Mouse (Mus musculus) ES-E14 (cell line): ENCODE measurements around the gene Nog.

Source experiments
- CHD2 ChIP-seq: IDR thresholded peaks from 2 replicates; pipeline ENCODE4 v1.6.1; 2014; ENCODE audit warnings: mild to moderate bottlenecking, low read depth, low read length, inconsistent platforms
- HCFC1 ChIP-seq: IDR thresholded peaks from 2 replicates; pipeline ENCODE4 v1.6.1; 2012; ENCODE audit warnings: low read length, inconsistent platforms, borderline replicate concordance; ENCODE audit not compliant: insufficient read depth
- MAFK ChIP-seq: IDR thresholded peaks from 2 replicates; pipeline ENCODE4 v1.6.1; 2014; ENCODE audit warnings: mild to moderate bottlenecking, low read depth, low read length, inconsistent platforms; ENCODE audit not compliant: insufficient read depth
- ZNF384 ChIP-seq: IDR thresholded peaks from 2 replicates; pipeline ENCODE4 v1.6.1; 2012; ENCODE audit warnings: low read depth, low read length, inconsistent platforms

- no peak for TF ChIP-seq MAFK
- TF ChIP-seq ZNF384 = no peak
- no peak for TF ChIP-seq CHD2
- no peak for TF ChIP-seq HCFC1
Measured at GRCm38 (mm10) chr11:89340238-89340637, 38.1 kb upstream of the Nog start.
